Mouse (Mus musculus) forebrain, embryonic 12.5 days (tissue): ENCODE results near the gene Tas2r116. TPM values are rescaled to one million over a fixed set of nuclear protein-coding genes. Genes with fewer than 3 reads are reported as not detected.

ENCODE experiments used
- ATAC-seq: fragments of 200-750 bp; cut with Nextera tagmentation; 2 replicates; pipeline ENCODE4 v1.8.0; 2017; ENCODE audit warnings: moderate TSS enrichment; ENCODE audit not compliant: low FRiP score
- H3K27ac ChIP-seq: fragments of 300-500 bp; sonication (generic); 2 replicates; pipeline ENCODE4 v1.5.1; 2016; ENCODE audit warnings: mild to moderate bottlenecking
- H3K27me3 ChIP-seq: fragments of 300-500 bp; sonication (generic); 2 replicates; pipeline ENCODE4 v1.6.1; 2016; ENCODE audit warnings: mild to moderate bottlenecking
- H3K36me3 ChIP-seq: fragments of 300-500 bp; sonication (generic); replicated peaks from 2 replicates; pipeline ENCODE4 v1.6.1; 2016; ENCODE audit warnings: mild to moderate bottlenecking
- H3K4me1 ChIP-seq: fragments of 300-500 bp; sonication (generic); 2 replicates; pipeline ENCODE4 v1.6.1; 2016
- H3K4me2 ChIP-seq: fragments of 300-500 bp; sonication (generic); 2 replicates; pipeline ENCODE4 v1.6.1; 2016; ENCODE audit warnings: mild to moderate bottlenecking, moderate library complexity
- H3K4me3 ChIP-seq: fragments of 300-500 bp; sonication (generic); replicated peaks from 2 replicates; pipeline ENCODE4 v1.5.1; 2016; ENCODE audit warnings: mild to moderate bottlenecking
- H3K9ac ChIP-seq: fragments of 300-500 bp; sonication (generic); 2 replicates; pipeline ENCODE4 v1.6.1; 2016; ENCODE audit warnings: mild to moderate bottlenecking
- H3K9me3 ChIP-seq: fragments of 300-500 bp; sonication (generic); 2 replicates; pipeline ENCODE4 v1.6.1; 2016
- WGBS: fragments of 180-500 bp; shearing (Covaris S2); methylation state at CpG from one replicate; pipeline ENCODE4 v1.1.7; 2016; 5-methylcytosine and 5-hydroxymethylcytosine counted together
- polyA plus RNA-seq: library from polyadenylated mRNA; unstranded; fragments of >200 nt; fragmentation: Nextera tagmentation; extraction: Ambion mirVana; gene quantifications from 2 replicates; pipeline ENCODE4 v1.2.1, GENCODE M21; 2016

Gene Tas2r116
- polyA plus RNA-seq = not detected in 2 replicates

- no peak within 1 kb of the TSS for H3K4me2 ChIP-seq
- no peak within 1 kb of the TSS for H3K27ac ChIP-seq
- no peak for ATAC-seq
- H3K9me3 ChIP-seq = no peaks in the 10 kb centered on the region
- no peak within 1 kb of the TSS for H3K4me3 ChIP-seq
- WGBS = 69% methylated on average over 1 of the region's 1 CpGs
- no peaks in the 10 kb centered on the region for H3K36me3 ChIP-seq
- no peaks in the 10 kb centered on the region for H3K4me1 ChIP-seq
- H3K27me3 ChIP-seq = no peaks in the 10 kb centered on the region
- H3K9ac ChIP-seq = no peak within 1 kb of the TSS
Observed at GRCm38 (mm10) chr6:132855138-132855537, at the start of gene Tas2r116. TSS of gene Tas2r116 (plus strand) at chr6:132855438.

- Histone ChIP-seq H3K27ac (no peak within 1 kb of the TSS), H3K9me3 (no peaks in the 10 kb centered on the region), H3K4me3 (no peak within 1 kb of the TSS), H3K27me3 (no peaks in the 10 kb centered on the region), H3K36me3 (no peaks in the 10 kb centered on the region), H3K9ac (no peak within 1 kb of the TSS), H3K4me1 (no peaks in the 10 kb centered on the region), H3K4me2 (no peak within 1 kb of the TSS)
- WGBS = 82% methylated on average over 1 of the region's 1 CpGs
- no peak for ATAC-seq
Observed at GRCm38 (mm10) chr6:132846842-132847241, 8.4 kb upstream of the Tas2r116 start, which contains the start of gene Tas2r123. TSS of gene Tas2r123 (plus strand) at chr6:132847142.

- Histone ChIP-seq H3K27ac (no peak within 1 kb of the TSS), H3K4me3 (no peak within 1 kb of the TSS), H3K36me3 (no peaks in the 10 kb centered on the region), H3K4me1 (no peaks in the 10 kb centered on the region), H3K9ac (no peak within 1 kb of the TSS), H3K9me3 (no peaks in the 10 kb centered on the region), H3K27me3 (no peaks in the 10 kb centered on the region), H3K4me2 (no peak within 1 kb of the TSS)
- no peak for ATAC-seq
Observed at GRCm38 (mm10) chr6:132867708-132868107, 12.5 kb downstream of the Tas2r116 start, which contains the start of gene Tas2r110. TSS of gene Tas2r110 (plus strand) at chr6:132868008.

- Histone ChIP-seq H3K9ac (no peak within 1 kb of the TSS), H3K27ac (no peak within 1 kb of the TSS), H3K4me1 (no peaks in the 10 kb centered on the region), H3K27me3 (no peaks in the 10 kb centered on the region), H3K4me3 (no peak within 1 kb of the TSS), H3K4me2 (no peak within 1 kb of the TSS), H3K9me3 (no peaks in the 10 kb centered on the region), H3K36me3 (no peaks in the 10 kb centered on the region)
- no peak for ATAC-seq
- WGBS = 76% methylated on average over 1 of the region's 1 CpGs
Observed at GRCm38 (mm10) chr6:132892711-132893110, 37.5 kb downstream of the Tas2r116 start, which contains the start of gene Tas2r113. TSS of gene Tas2r113 (plus strand) at chr6:132893011.

Other genes with a start within 250 kb of the Tas2r116 start
- not detected in 2 replicates for gene A630073D07Rik, start 203.9 kb upstream of the Tas2r116 start, polyA plus RNA-seq
- gene Tas2r120, start 198.5 kb upstream of the Tas2r116 start, polyA plus RNA-seq = not detected in 2 replicates
- gene Tas2r121, start 154.4 kb upstream of the Tas2r116 start, polyA plus RNA-seq = not detected in 2 replicates
- not detected in 2 replicates for gene Tas2r122, start 143.5 kb upstream of the Tas2r116 start, polyA plus RNA-seq
- gene Tas2r115, start 117.4 kb upstream of the Tas2r116 start, polyA plus RNA-seq = not detected in 2 replicates
- gene Tas2r124, start 100.7 kb upstream of the Tas2r116 start, polyA plus RNA-seq = not detected in 2 replicates
- gene Tas2r102, start 93.3 kb upstream of the Tas2r116 start, polyA plus RNA-seq = not detected in 2 replicates
- not detected in 2 replicates for gene Tas2r136, start 77.3 kb upstream of the Tas2r116 start, polyA plus RNA-seq
- gene Tas2r117, start 52.6 kb upstream of the Tas2r116 start, polyA plus RNA-seq = not detected in 2 replicates
- not detected in 2 replicates for gene Tas2r123, start 8.3 kb upstream of the Tas2r116 start, polyA plus RNA-seq
- gene Tas2r110, start 12.6 kb downstream of the Tas2r116 start, polyA plus RNA-seq = not detected in 2 replicates
- gene Tas2r113, start 37.6 kb downstream of the Tas2r116 start, polyA plus RNA-seq = not detected in 2 replicates
- not detected in 2 replicates for gene Tas2r125, start 54.2 kb downstream of the Tas2r116 start, polyA plus RNA-seq
- gene Tas2r129, start 95.7 kb downstream of the Tas2r116 start, polyA plus RNA-seq = not detected in 2 replicates
- not detected in 2 replicates for gene Tas2r131, start 102.5 kb downstream of the Tas2r116 start, polyA plus RNA-seq
- not detected in 2 replicates for gene Tas2r109, start 125.5 kb downstream of the Tas2r116 start, polyA plus RNA-seq
- gene Tas2r103, start 181.7 kb downstream of the Tas2r116 start, polyA plus RNA-seq = not detected in 2 replicates
- not detected in 2 replicates for gene Tas2r140, start 200.4 kb downstream of the Tas2r116 start, polyA plus RNA-seq
- 100.0 and 102 TPM in 2 replicates for gene Smim10l1, start 249.5 kb downstream of the Tas2r116 start, polyA plus RNA-seq